Mouse (Mus musculus): ENCODE results near the gene Galnt2.

Gene Galnt2

GRCm38 (mm10) chr8:124231176-124231484, at the start of gene Galnt2:
Gene Galnt2, plus strand, starts transcription at chr8:124231391.
- DNase-seq = peak; percentile 93

GRCm38 (mm10) chr8:124181751-124182150, 49.4 kb upstream of the Galnt2 start:
- DNase-seq = no peak

- peak; percentile 10 for DNase-seq
Measured at GRCm38 (mm10) chr8:124182224-124182623, 49.0 kb upstream of the Galnt2 start.

GRCm38 (mm10) chr8:124184078-124184477, 47.1 kb upstream of the Galnt2 start:
- no peak for DNase-seq

- DNase-seq = no peak
Measured at GRCm38 (mm10) chr8:124184507-124184906, 46.7 kb upstream of the Galnt2 start.

GRCm38 (mm10) chr8:124185081-124185480, 46.1 kb upstream of the Galnt2 start:
- no peak for DNase-seq

GRCm38 (mm10) chr8:124190388-124190787, 40.8 kb upstream of the Galnt2 start:
- DNase-seq = no peak

GRCm38 (mm10) chr8:124192242-124192641, 38.9 kb upstream of the Galnt2 start:
- DNase-seq = no peak

- no peak for DNase-seq
Measured at GRCm38 (mm10) chr8:124192976-124193375, 38.2 kb upstream of the Galnt2 start.

- DNase-seq = no peak
Measured at GRCm38 (mm10) chr8:124193992-124194391, 37.2 kb upstream of the Galnt2 start.

GRCm38 (mm10) chr8:124196195-124196594, 35.0 kb upstream of the Galnt2 start:
- DNase-seq = no peak

- peak; percentile 29 for DNase-seq
Measured at GRCm38 (mm10) chr8:124196797-124197196, 34.4 kb upstream of the Galnt2 start.

GRCm38 (mm10) chr8:124198230-124198629, 33.0 kb upstream of the Galnt2 start:
- no peak for DNase-seq

- DNase-seq = peak; percentile 31
Measured at GRCm38 (mm10) chr8:124200400-124200799, 30.8 kb upstream of the Galnt2 start.

GRCm38 (mm10) chr8:124201706-124202105, 29.5 kb upstream of the Galnt2 start:
- DNase-seq = no peak

- DNase-seq = no peak
Measured at GRCm38 (mm10) chr8:124202895-124203294, 28.3 kb upstream of the Galnt2 start.

GRCm38 (mm10) chr8:124204001-124204601, 27.1 kb upstream of the Galnt2 start:
- DNase-seq = no peak

- DNase-seq = no peak
Measured at GRCm38 (mm10) chr8:124212148-124212547, 19.0 kb upstream of the Galnt2 start.

- DNase-seq = no peak
Measured at GRCm38 (mm10) chr8:124216951-124217350, 14.2 kb upstream of the Galnt2 start.

GRCm38 (mm10) chr8:124229883-124230282, 1.3 kb upstream of the Galnt2 start:
- no peak for DNase-seq

GRCm38 (mm10) chr8:124230496-124231175, 555 bp upstream of the Galnt2 start:
- no peak for DNase-seq

- no peak for DNase-seq
Measured at GRCm38 (mm10) chr8:124231485-124232279, 491 bp downstream of the Galnt2 start.

- DNase-seq = no peak
Measured at GRCm38 (mm10) chr8:124232280-124232600, 1.0 kb downstream of the Galnt2 start.

GRCm38 (mm10) chr8:124234496-124234895, 3.3 kb downstream of the Galnt2 start:
- DNase-seq = no peak

Measured in embryo, embryonic 11 days (tissue).